Mouse (Mus musculus) forebrain, embryonic 10.5 days (tissue): ENCODE results near the gene Mns1. TPM values are rescaled to one million over a fixed set of nuclear protein-coding genes. Genes with fewer than 3 reads are reported as not detected.

Experiments used
- DNase-seq: peaks from one replicate; pipeline ENCODE4 v3.0.0-alpha.2; 2017; ENCODE audit warnings: low spot score; ENCODE audit errors: extremely low spot score
- H3K27ac ChIP-seq: fragments of 300-500 bp; sonication (generic); 2 replicates; pipeline ENCODE4 v1.5.1; 2016; ENCODE audit warnings: mild to moderate bottlenecking
- H3K27me3 ChIP-seq: fragments of 300-500 bp; sonication (generic); 2 replicates; pipeline ENCODE4 v1.6.1; 2016; ENCODE audit warnings: mild to moderate bottlenecking; ENCODE audit not compliant: poor library complexity, severe bottlenecking
- H3K36me3 ChIP-seq: fragments of 300-500 bp; sonication (generic); replicated peaks from 2 replicates; pipeline ENCODE4 v1.6.1; 2016; ENCODE audit warnings: mild to moderate bottlenecking, moderate library complexity
- H3K4me1 ChIP-seq: fragments of 300-500 bp; sonication (generic); 2 replicates; pipeline ENCODE4 v1.6.1; 2016
- H3K4me3 ChIP-seq: fragments of 300-500 bp; sonication (generic); 2 replicates; pipeline ENCODE4 v1.5.1; 2016; ENCODE audit warnings: mild to moderate bottlenecking, moderate library complexity
- H3K9me3 ChIP-seq: fragments of 300-500 bp; sonication (generic); 2 replicates; pipeline ENCODE4 v1.6.1; 2016; ENCODE audit warnings: mild to moderate bottlenecking, moderate library complexity
- WGBS: fragments of 180-500 bp; shearing (Covaris S2); methylation state at CpG from one replicate; pipeline ENCODE4 v1.1.7; 2016; 5-methylcytosine and 5-hydroxymethylcytosine counted together
- polyA plus RNA-seq: library from polyadenylated mRNA; unstranded; fragments of >200 nt; fragmentation: Nextera tagmentation; extraction: Ambion mirVana; gene quantifications from 2 replicates; pipeline ENCODE4 v1.2.1, GENCODE M21; 2016

Mns1 gene
- polyA plus RNA-seq, 1 experiment from 2014 or later: 61.8 TPM

DNA sequence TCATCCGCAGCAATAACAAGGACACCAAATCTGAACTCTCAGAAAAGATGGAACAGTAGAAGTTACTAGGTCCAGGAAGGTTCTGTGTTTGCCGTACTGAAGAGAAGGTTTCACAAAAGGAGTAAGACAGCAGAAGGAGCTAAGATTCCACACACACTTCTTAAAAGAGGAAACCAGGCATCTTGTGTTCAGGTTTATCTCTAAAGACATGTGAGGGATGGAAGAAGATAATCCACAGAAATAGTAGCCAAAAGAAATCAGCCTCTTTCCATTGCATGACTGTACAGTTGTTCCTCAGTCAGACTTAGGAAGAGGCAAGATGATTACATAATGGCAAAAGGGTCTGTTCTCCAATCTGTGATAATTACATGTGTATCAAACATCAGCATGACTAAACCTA is 24.6 kb downstream of the Mns1 start:
- no peaks in the 10 kb centered on the region for H3K4me1 ChIP-seq
- peaks cover 92% of the 10 kb centered on the region for H3K36me3 ChIP-seq
- 95% methylated on average over 2 of the region's 2 CpGs for WGBS

DNA sequence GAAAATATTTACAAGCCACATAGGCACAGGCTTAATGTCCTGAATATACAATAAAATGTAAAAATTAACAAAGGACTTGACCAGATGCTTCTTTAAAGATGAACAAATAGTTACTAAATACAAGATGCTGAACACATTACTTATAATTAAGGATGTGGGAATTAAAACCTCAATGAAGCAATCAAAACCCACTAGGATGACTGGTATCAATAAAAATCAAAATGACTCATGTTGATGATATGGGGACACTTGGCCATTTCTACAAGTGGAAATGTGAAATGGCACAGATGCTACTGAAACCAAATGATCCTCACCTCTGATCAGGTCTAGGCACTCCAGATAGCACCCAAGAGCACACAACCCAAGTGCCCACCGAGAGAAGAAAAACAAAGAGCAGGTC is 27.0 kb downstream of the Mns1 start:
- Histone ChIP-seq H3K4me1 (no peaks in the 10 kb centered on the region), H3K9me3 (no peaks in the 10 kb centered on the region), H3K4me3 (no peak overlapping the region), H3K27me3 (no peaks in the 10 kb centered on the region), H3K27ac (no peak overlapping the region), H3K36me3 (peaks cover 91% of the 10 kb centered on the region)
- DNase-seq: no peak
- WGBS: 86% methylated on average over 1 of the region's 1 CpGs

More for the DNA sequence above, 24.6 kb downstream of the Mns1 start:
- H3K9me3 ChIP-seq: no peaks in the 10 kb centered on the region
- no peaks in the 10 kb centered on the region for H3K27me3 ChIP-seq
- no peak overlapping the region for H3K4me3 ChIP-seq
- DNase-seq: no peak
- H3K27ac ChIP-seq: no peak overlapping the region

DNA sequence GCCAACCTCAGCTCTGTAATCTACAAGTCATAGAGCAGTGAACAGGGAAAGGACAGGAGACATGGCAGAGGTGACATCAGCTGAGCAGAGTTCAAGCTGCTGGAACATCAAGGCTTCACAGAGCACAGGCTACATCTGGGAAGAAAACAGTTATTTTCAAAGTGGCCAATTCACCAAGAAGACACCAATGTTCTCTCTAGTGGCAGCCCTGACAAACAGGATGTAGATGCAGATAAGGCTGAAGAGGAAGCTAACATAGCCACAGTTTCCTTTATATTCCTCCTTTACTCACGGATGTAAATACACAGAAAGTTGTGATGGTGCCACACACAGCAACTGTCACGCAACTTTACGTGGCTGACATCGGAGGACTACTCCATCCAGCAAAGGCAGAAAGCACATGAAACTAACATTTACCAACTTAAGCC is 28.0 kb downstream of the Mns1 start:
- DNase-seq: no peak
- no peaks in the 10 kb centered on the region for H3K4me1 ChIP-seq
- no peaks in the 10 kb centered on the region for H3K27me3 ChIP-seq
- H3K9me3 ChIP-seq: no peaks in the 10 kb centered on the region
- H3K4me3 ChIP-seq: no peak overlapping the region
- H3K36me3 ChIP-seq: peaks cover 90% of the 10 kb centered on the region
- no peak overlapping the region for H3K27ac ChIP-seq
- WGBS: 94% methylated on average over 4 of the region's 4 CpGs

DNA sequence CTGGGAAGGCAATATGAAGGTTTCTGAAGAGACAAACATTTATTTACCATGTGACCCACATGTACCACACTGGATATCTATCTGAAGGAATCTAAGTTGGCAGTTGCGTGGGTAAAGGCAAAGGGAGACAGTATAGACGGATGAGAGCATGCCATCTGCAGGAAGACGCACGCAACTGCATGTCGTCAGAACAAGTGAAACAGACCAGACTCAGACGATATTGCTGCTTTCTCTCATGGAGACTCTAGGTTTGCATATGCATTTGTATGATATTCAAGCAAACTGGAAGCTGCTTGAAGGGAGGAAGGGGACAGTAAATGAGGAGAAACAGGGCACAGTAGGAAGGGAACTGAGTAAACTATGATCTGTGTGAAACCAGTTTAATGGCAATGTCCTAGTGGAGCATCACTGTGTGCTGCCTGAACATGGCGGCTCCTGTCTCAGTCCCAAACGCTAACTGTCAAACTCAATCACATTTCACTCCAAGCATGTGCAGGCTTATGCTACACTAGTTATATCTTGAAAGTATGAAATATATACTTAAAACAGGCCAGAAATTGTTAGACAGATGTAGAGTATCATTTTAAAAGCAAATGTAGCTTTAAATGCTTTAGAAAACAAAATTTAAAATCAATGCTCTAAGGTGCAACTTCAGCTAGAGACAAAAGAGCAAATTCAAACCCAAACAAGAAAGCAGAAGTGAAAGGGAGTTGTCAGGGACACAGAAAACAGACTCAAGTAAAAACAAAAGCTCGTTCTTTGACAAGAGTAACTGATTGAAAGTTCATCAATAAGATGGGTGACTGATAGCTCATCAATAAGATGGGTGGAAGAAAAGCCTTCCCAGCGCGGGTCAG is 30.0 kb downstream of the Mns1 start:
- Histone ChIP-seq H3K4me1 (no peaks in the 10 kb centered on the region), H3K27ac (no peak overlapping the region), H3K9me3 (no peaks in the 10 kb centered on the region), H3K36me3 (peaks cover 91% of the 10 kb centered on the region), H3K27me3 (no peaks in the 10 kb centered on the region), H3K4me3 (no peak overlapping the region)
- 71% methylated on average over 11 of the region's 11 CpGs for WGBS
- no peak for DNase-seq

DNA sequence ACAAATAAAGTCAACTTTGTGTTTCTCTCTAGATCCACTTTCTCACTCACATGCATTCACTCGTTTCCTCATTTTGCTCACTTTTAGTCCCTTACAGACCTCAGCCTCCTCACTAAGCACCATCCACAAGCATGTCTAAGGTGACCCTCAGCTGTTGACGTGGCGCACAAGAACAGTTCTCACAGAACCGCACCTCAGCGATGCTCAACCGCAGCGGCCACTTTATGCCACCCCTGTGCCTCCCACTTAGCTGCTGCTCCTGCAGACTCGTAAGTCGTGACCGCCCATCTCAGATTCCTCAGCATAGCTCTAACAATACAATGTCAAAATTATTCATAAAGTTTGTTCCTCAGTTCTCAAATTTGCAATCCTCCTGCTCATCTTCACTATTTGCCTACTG is 30.8 kb downstream of the Mns1 start:
- H3K4me1 ChIP-seq: no peaks in the 10 kb centered on the region
- no peaks in the 10 kb centered on the region for H3K9me3 ChIP-seq
- H3K4me3 ChIP-seq: no peak overlapping the region
- H3K36me3 ChIP-seq: peaks cover 93% of the 10 kb centered on the region
- 94% methylated on average over 10 of the region's 10 CpGs for WGBS
- no peak overlapping the region for H3K27ac ChIP-seq
- no peaks in the 10 kb centered on the region for H3K27me3 ChIP-seq
- no peak for DNase-seq

DNA sequence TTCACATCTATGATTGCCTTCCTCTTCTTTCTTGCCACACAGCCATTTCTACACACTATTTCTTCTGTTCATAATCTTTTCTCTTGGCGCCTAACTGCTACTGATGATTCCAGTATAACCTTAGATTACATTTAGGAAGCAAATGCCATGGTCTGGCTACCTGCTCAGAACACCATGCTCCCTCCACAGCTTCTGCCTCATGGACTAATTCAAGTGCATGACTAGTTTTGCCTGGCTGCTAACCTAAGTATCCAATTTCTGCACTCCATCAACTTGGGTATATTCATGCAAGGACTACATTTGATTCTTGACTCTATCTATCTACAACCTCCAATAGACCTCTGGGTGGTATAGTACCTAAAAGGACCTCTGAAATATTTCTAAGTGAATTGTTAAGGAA is 32.0 kb downstream of the Mns1 start:
- WGBS: 97% methylated on average over 1 of the region's 1 CpGs
- no peak for DNase-seq
- Histone ChIP-seq H3K27me3 (no peaks in the 10 kb centered on the region), H3K4me1 (no peaks in the 10 kb centered on the region), H3K36me3 (peaks cover 93% of the 10 kb centered on the region), H3K4me3 (no peak overlapping the region), H3K9me3 (no peaks in the 10 kb centered on the region), H3K27ac (no peak overlapping the region)

DNA sequence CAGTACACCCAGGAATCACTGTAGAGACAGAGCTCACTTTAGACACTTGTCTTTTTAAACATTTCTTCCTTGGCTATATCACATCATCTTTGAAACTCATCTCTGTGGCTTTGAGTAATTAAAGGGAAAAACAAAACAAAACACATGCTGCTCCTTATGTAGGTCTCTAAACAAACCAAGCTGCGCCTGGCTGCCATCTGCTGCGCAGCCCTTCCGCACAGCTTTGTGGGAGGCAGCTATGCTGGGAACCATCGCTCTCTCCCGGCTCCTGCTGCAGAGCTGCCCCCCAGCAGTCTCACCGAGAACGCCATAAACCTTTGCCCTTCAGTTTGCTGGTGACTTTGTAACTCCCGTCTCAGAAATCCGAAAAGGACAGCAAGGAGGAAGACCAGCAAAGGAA is 37.7 kb downstream of the Mns1 start:
- 93% methylated on average over 9 of the region's 9 CpGs for WGBS

DNA sequence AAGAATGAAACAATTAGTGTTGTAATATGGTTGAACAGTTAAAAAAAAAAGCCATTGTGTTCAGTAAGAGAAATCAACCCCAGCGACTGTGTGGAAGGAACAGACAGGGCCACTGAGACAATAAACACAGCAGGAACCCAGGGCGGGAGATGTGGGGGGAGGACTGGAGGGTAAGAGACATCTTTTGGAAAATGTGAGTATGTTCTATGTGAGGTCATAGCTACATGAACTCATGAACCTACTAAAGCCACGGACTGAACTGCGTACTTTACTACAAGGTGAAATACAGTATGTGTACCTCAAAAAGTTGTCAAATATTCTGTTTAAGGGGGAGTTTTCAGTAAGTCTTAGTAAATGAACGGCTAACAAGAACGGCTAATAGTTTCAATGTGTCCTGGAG is 39.5 kb downstream of the Mns1 start:
- Histone ChIP-seq H3K36me3 (peaks cover 95% of the 10 kb centered on the region), H3K9me3 (no peaks in the 10 kb centered on the region), H3K27ac (no peak overlapping the region), H3K4me3 (no peak overlapping the region), H3K27me3 (no peaks in the 10 kb centered on the region), H3K4me1 (no peaks in the 10 kb centered on the region)
- no peak for DNase-seq
- 81% methylated on average over 6 of the region's 6 CpGs for WGBS

More for the DNA sequence above, 37.7 kb downstream of the Mns1 start:
- Histone ChIP-seq H3K27ac (no peak overlapping the region), H3K9me3 (no peaks in the 10 kb centered on the region), H3K27me3 (no peaks in the 10 kb centered on the region), H3K4me1 (no peaks in the 10 kb centered on the region), H3K4me3 (no peak overlapping the region), H3K36me3 (peaks cover 93% of the 10 kb centered on the region)
- no peak for DNase-seq

DNA sequence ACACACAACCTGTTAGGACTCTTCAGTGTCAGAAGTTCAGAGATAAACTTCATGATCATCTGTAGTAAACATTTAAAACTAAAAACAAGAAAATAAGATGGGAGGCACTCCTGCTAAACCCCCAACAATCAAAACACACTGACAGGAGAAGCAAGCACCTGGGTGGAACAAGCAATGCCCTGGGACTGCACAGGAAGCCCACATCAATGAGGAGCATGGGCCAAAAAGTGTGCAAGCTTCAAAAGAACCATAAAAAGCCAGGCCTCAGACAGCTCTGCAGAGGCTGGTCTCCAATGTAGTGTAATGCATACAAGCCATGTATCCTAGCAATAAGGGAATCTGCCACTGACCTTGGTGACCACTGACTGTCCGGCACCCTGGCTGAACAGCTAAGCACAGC is 41.5 kb downstream of the Mns1 start:
- H3K27ac ChIP-seq: no peak overlapping the region
- H3K4me1 ChIP-seq: no peaks in the 10 kb centered on the region
- no peaks in the 10 kb centered on the region for H3K27me3 ChIP-seq
- no peak for DNase-seq
- H3K36me3 ChIP-seq: peaks cover 94% of the 10 kb centered on the region
- H3K9me3 ChIP-seq: no peaks in the 10 kb centered on the region
- 97% methylated on average over 1 of the region's 1 CpGs for WGBS
- H3K4me3 ChIP-seq: no peak overlapping the region

DNA sequence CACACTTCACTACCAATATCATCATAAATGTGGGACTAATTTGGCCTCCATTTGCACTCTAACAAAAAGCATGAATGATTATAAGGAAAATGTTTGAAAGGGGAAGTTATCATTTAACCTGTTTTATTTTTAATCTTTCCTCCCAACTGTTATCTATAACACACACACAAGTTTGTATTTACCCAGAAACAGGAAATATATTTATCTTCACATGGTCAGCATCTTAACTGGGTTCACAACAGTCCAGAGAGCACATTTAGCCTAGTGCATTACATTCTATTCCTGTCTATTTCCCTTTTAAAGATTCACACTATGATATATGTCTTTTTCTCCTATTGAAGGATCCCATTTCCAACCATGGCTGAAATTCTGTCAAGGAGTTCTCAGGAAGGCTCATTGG is 50.7 kb downstream of the Mns1 start:
- no peak for DNase-seq
- Histone ChIP-seq H3K36me3 (peaks cover 59% of the 10 kb centered on the region), H3K27me3 (no peaks in the 10 kb centered on the region)

DNA sequence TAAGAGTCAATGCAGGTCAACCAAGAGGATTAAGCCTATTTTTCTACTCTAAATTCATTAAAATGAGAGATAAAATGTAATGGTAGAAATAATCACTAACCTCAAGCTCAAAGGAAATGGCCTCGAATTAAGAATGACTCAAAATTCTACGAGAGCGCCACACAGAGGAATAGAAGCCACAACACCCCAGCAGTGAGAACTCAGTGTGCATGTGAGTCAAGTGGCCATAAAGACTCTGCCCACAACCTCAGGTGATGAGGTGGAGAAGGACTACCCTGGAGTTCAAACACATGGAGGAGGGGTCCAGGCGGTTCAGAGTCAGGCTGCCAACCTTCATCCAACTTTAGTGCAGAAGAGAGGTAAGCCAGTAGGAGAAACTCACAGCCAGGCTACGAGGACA is 51.3 kb downstream of the Mns1 start:
- no peak for DNase-seq
- no peak overlapping the region for H3K27ac ChIP-seq
- 96% methylated on average over 5 of the region's 5 CpGs for WGBS
- H3K4me1 ChIP-seq: peaks cover 16% of the 10 kb centered on the region
- peaks cover 54% of the 10 kb centered on the region for H3K36me3 ChIP-seq
- H3K4me3 ChIP-seq: no peak overlapping the region
- no peaks in the 10 kb centered on the region for H3K9me3 ChIP-seq
- H3K27me3 ChIP-seq: no peaks in the 10 kb centered on the region

More for the DNA sequence above, 50.7 kb downstream of the Mns1 start:
- Histone ChIP-seq H3K4me1 (peaks cover 16% of the 10 kb centered on the region), H3K9me3 (no peaks in the 10 kb centered on the region), H3K27ac (no peak overlapping the region), H3K4me3 (no peak overlapping the region)

DNA sequence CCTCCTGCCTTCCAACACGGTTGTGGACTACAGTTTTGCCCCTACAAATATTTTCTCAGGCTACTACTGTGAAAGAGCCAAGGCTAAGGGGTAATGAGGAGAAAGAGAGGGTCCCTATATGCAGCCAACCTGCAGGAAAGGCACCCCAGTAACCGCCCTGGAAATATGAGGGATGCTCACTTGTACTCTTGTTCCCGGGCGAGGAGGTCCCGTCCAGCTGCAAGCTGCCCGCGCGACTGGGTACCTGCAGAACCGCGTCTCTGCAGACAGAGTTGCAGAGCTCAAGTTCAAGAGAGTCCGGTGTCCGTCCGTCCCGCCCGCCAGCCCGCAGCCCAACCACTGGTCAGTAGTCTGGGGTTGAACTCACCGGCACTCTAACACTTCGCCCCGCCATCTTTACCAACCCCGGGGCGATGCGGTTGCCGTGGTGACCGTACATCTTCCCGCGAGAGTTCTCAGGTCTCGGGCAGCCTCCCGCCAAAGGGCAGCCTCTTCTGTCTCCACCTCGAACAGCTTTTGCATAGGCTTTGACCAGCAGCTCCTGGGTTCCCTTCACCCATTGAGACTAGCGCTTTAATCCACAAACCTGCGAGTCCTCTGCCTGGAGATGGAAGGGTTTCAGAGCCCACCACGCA is 53.9 kb downstream of the Mns1 start:
- Histone ChIP-seq H3K4me1 (peaks cover 16% of the 10 kb centered on the region), H3K27me3 (no peaks in the 10 kb centered on the region), H3K4me3 (peak overlapping the region; percentile 85), H3K27ac (peak overlapping the region; percentile 96), H3K9me3 (no peaks in the 10 kb centered on the region), H3K36me3 (peaks cover 30% of the 10 kb centered on the region)
- DNase-seq: peak; percentile 93
- 0% methylated on average over 32 of the region's 32 CpGs for WGBS

DNA sequence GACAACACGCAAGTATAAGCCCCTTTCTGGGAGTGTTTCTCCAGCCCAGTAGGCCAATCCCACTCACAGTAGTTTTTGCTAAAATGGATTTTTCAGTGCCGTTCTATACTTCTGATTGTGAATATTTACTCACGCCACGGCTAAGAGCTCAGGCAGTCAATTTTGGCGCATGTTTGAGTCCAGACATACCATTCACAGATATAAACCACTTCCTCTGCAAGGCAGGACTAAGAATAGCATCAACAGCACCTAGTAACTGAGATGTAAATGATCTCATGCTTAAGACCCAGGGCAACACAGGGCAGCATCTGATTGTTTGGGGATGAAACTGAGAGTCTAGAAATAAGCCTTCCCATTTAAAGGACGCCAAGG is 54.4 kb downstream of the Mns1 start, which contains the start of gene Tex9:
Gene Tex9, minus strand, starts transcription at position 19 of the 372 bp plus-strand sequence.
- 17% methylated on average over 6 of the region's 6 CpGs for WGBS
- Histone ChIP-seq H3K4me1 (peaks cover 16% of the 10 kb centered on the region), H3K4me3 (peak within 1 kb of the TSS; percentile 85), H3K9me3 (no peaks in the 10 kb centered on the region), H3K27me3 (no peaks in the 10 kb centered on the region), H3K36me3 (peaks cover 25% of the 10 kb centered on the region), H3K27ac (peak within 1 kb of the TSS; percentile 96)
- DNase-seq: no peak
